Mouse (Mus musculus) lung, postnatal 25 days (tissue): ENCODE measurements around the gene Snapc2.
"Not testable (repeated sequence)": the region's sequence is repeated elsewhere in the genome, so short reads cannot be mapped to it uniquely, and the experiment has no call there.

Experiments used
- DNase-seq: peaks from one replicate; pipeline ENCODE4 v3.0.0; 2022; ENCODE audit warnings: low spot score

Snapc2 gene

GRCm38 (mm10) chr8:4237814-4238433, 15.0 kb upstream of the Snapc2 start:
- DNase-seq = no peak

GRCm38 (mm10) chr8:4238434-4239192, 14.3 kb upstream of the Snapc2 start, which contains the start of the genes Map2k7 and Gm49320:
Gene Map2k7, plus strand, starts transcription at chr8:4238740.
Gene Gm49320, plus strand, starts transcription at chr8:4238865.
- peak; percentile 100 for DNase-seq

- no peak for DNase-seq
These were observed 13.5 kb upstream of the Snapc2 start for GRCm38 (mm10) chr8:4239193-4239890.

- DNase-seq = no peak
These were observed 7.8 kb upstream of the Snapc2 start for GRCm38 (mm10) chr8:4245061-4245460.

- no peak for DNase-seq
These were observed 7.1 kb upstream of the Snapc2 start for GRCm38 (mm10) chr8:4245737-4246136.

- DNase-seq = no peak
These were observed 5.6 kb upstream of the Snapc2 start for GRCm38 (mm10) chr8:4247241-4247640.

GRCm38 (mm10) chr8:4247951-4248540, 4.8 kb upstream of the Snapc2 start, which contains the start of gene Tgfbr3l:
Gene Tgfbr3l, plus strand, starts transcription at chr8:4248214.
- DNase-seq = no peak

- no peak for DNase-seq
These were observed 3.7 kb upstream of the Snapc2 start for GRCm38 (mm10) chr8:4249213-4249612.

- DNase-seq = peak; percentile 80
These were observed 2.4 kb upstream of the Snapc2 start for GRCm38 (mm10) chr8:4250306-4250970.

GRCm38 (mm10) chr8:4252116-4252760, 642 bp upstream of the Snapc2 start:
- DNase-seq = no peak

GRCm38 (mm10) chr8:4254001-4254400, 1.1 kb downstream of the Snapc2 start:
- DNase-seq = no peak

GRCm38 (mm10) chr8:4255471-4255870, 2.6 kb downstream of the Snapc2 start:
- DNase-seq = not testable (repeated sequence)

GRCm38 (mm10) chr8:4256911-4257310, 4.0 kb downstream of the Snapc2 start:
- no peak for DNase-seq

- no peak for DNase-seq
These were observed 4.5 kb downstream of the Snapc2 start for GRCm38 (mm10) chr8:4257350-4257749.

- DNase-seq = peak; percentile 69
These were observed 5.4 kb downstream of the Snapc2 start for GRCm38 (mm10) chr8:4258233-4258632.

- no peak for DNase-seq
These were observed 5.8 kb downstream of the Snapc2 start for GRCm38 (mm10) chr8:4258678-4259077.

- peak; percentile 96 for DNase-seq
These were observed 6.4 kb downstream of the Snapc2 start, which contains the start of gene Ctxn1 for GRCm38 (mm10) chr8:4259125-4259804. Gene Ctxn1, minus strand, starts transcription at chr8:4259274.

GRCm38 (mm10) chr8:4259805-4260170, 6.9 kb downstream of the Snapc2 start:
- no peak for DNase-seq

GRCm38 (mm10) chr8:4263105-4263791, 10.4 kb downstream of the Snapc2 start:
- DNase-seq = no peak
